Mouse (Mus musculus): Measurements from ENCODE around the gene Tctex1d1.

- no peak for TF ChIP-seq CTCF (IDR thresholded peaks at IDR 0.05; ENCODE audit: low read depth, low read length)
- no peak for TF ChIP-seq POLR2A (IDR thresholded peaks at IDR 0.05; ENCODE audit: extremely low read depth, insufficient read depth, low read length)
These were observed 7.8 kb downstream of the Tctex1d1 start for GRCm38 (mm10) chr4:102986173-102986572.

All from liver, adult 2 months (tissue).